Mouse (Mus musculus): ENCODE measurements around the gene Tmem176b.
"Not testable (repeated sequence)": the region's sequence is repeated elsewhere in the genome, so short reads cannot be mapped to it uniquely, and the experiment has no call there.

Gene Tmem176b

GRCm38 (mm10) chr6:48842111-48842842 is 981 bp upstream of the Tmem176b start:
- in situ Hi-C loops (cut with MboI, MseI) = no loop called here

GRCm38 (mm10) chr6:48840371-48840969 is 826 bp downstream of the Tmem176b start, which contains the start of gene Tmem176a:
Gene Tmem176a (plus strand): TSS chr6:48840919.
- in situ Hi-C loops (cut with MboI, MseI) = no loop called here

- in situ Hi-C loops (cut with MboI, MseI) = no loop called here
These were observed 2.8 kb downstream of the Tmem176b start for GRCm38 (mm10) chr6:48838321-48839080.

GRCm38 (mm10) chr6:48837516-48837915 is 3.8 kb downstream of the Tmem176b start:
- in situ Hi-C loops (cut with MboI, MseI) = no loop called here

GRCm38 (mm10) chr6:48836146-48836545 is 5.2 kb downstream of the Tmem176b start:
- in situ Hi-C loops (cut with MboI, MseI) = no loop called here

- in situ Hi-C loops (cut with MboI, MseI) = no loop called here
These were observed 6.1 kb downstream of the Tmem176b start for GRCm38 (mm10) chr6:48835241-48835640.

GRCm38 (mm10) chr6:48833515-48833914 is 7.8 kb downstream of the Tmem176b start:
- in situ Hi-C loops (cut with MboI, MseI) = no loop called here

- in situ Hi-C loops (cut with MboI, MseI) = no loop called here
These were observed 8.9 kb downstream of the Tmem176b start for GRCm38 (mm10) chr6:48832426-48832825.

- in situ Hi-C loops (cut with MboI, MseI) = no loop called here
These were observed 10.2 kb downstream of the Tmem176b start for GRCm38 (mm10) chr6:48831141-48831540.

GRCm38 (mm10) chr6:48830241-48830640 is 11.1 kb downstream of the Tmem176b start:
- in situ Hi-C loops (cut with MboI, MseI) = no loop called here

GRCm38 (mm10) chr6:48829651-48830050 is 11.6 kb downstream of the Tmem176b start:
- in situ Hi-C loops (cut with MboI, MseI) = no loop called here

GRCm38 (mm10) chr6:48828976-48829375 is 12.3 kb downstream of the Tmem176b start:
- in situ Hi-C loops (cut with MboI, MseI) = no loop called here

GRCm38 (mm10) chr6:48825016-48825415 is 16.3 kb downstream of the Tmem176b start:
- in situ Hi-C loops (cut with MboI, MseI) = no loop called here

GRCm38 (mm10) chr6:48821991-48822785 is 19.1 kb downstream of the Tmem176b start:
- in situ Hi-C loops (cut with MboI, MseI) = not testable (repeated sequence)

- in situ Hi-C loops (cut with MboI, MseI) = loop anchor here (5.0 kb wide), 1 partner anchor 39 kb away; no protein-coding TSS in a partner anchor
These were observed 23.5 kb downstream of the Tmem176b start for GRCm38 (mm10) chr6:48817815-48818214.

- in situ Hi-C loops (cut with MboI, MseI) = loop anchor here (5.0 kb wide), 1 partner anchor 42 kb away; no protein-coding TSS in a partner anchor
These were observed 26.3 kb downstream of the Tmem176b start for GRCm38 (mm10) chr6:48815013-48815412.

GRCm38 (mm10) chr6:48809494-48810219 is 31.6 kb downstream of the Tmem176b start:
- in situ Hi-C loops (cut with MboI, MseI) = no loop called here

GRCm38 (mm10) chr6:48806746-48807145 is 34.5 kb downstream of the Tmem176b start:
- in situ Hi-C loops (cut with MboI, MseI) = no loop called here

GRCm38 (mm10) chr6:48804346-48804745 is 37.0 kb downstream of the Tmem176b start:
- in situ Hi-C loops (cut with MboI, MseI) = no loop called here

GRCm38 (mm10) chr6:48803406-48804051 is 37.8 kb downstream of the Tmem176b start:
- in situ Hi-C loops (cut with MboI, MseI) = no loop called here
